Mouse (Mus musculus): Measurements from ENCODE around the gene AC131692.1. TPM values are rescaled to one million over a fixed set of nuclear protein-coding genes. Genes with fewer than 3 reads are reported as not detected.

The AC131692.1 gene
- polyA plus RNA-seq, 1 experiment from 2014 or later = 0.48 TPM

DNA sequence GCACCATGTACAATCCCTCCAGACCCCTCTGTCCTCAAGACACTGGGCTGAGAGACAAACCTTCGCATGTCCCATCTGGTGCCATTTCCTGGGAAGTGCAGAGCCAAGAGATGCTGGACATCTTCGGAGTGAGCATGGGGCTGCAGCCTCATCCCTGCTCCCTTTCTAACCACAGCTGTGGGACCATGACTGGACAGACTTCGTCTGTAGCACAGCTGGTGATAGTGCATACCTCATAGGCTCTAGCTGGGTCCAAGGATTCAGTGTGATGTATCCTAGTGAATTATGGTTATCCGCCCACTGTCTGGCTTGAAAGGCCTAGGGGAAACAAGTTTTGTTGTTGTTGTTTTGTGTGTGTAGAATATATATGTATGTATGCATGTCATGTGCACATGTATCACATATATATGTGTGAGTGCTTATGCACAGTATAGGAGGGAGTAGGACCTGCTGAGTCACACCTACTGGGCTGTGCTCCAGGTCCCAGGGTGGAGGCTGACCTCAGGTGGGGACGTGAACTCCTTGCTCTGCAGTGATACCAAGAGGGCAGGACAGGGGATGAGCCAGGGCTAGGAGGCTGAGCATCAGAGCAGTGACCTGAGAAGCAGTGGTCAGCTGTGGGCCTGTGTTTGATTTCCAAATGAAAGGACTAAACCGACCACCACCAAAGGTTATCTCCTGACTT, 8.1 kb downstream of the AC131692.1 start:
- no peaks in the 10 kb centered on the region for H3K27me3 ChIP-seq (ENCODE audit: control insufficient read depth, insufficient read depth, low read depth, low read length)
- no peaks in the 10 kb centered on the region for H3K9me3 ChIP-seq (replicated peaks; ENCODE audit: control insufficient read depth, low read length)
- no peak overlapping the region for H3K4me3 ChIP-seq (ENCODE audit: low read depth, low read length)
- H3K4me1 ChIP-seq (ENCODE audit: control insufficient read depth, low read depth, low read length) = peaks cover 33% of the 10 kb centered on the region
- H3K27ac ChIP-seq (ENCODE audit: low read length) = peak overlapping the region; percentile 64
- H3K36me3 ChIP-seq (ENCODE audit: control insufficient read depth, insufficient read depth) = no peaks in the 10 kb centered on the region; the same call in 1 of the 2 replicates
- no peak overlapping the region for H3K4me2 ChIP-seq (ENCODE audit: low read depth, low read length)
- WGBS (ENCODE audit: insufficient replicate concordance) = 59% methylated on average over 6 of the region's 6 CpGs
- no peak overlapping the region for H3K9ac ChIP-seq (ENCODE audit: low read depth, low read length)
- peak; percentile 97 for ATAC-seq (ENCODE audit: low read depth)

DNA sequence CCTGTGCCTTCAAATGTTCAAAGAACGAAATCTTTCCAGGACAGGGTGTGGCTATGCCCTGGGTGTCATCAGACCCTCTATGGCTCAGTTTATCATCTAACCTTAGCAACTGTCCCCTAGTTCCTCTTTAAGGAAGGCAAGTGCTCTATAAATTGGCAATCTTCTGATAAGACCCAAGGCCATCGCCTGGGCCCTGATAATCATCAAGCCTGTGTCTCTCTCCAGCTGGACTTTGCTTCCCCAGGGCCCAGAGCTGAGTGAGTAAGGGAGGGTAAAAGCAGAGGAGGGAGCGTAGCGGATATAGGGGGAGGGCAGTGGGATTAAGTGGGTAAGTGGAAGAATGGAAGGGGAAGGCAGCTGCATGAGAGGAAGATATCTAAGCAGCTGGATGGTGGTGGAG, 10.3 kb downstream of the AC131692.1 start:
- no peak overlapping the region for H3K27ac ChIP-seq (ENCODE audit: low read length)
- H3K27me3 ChIP-seq (ENCODE audit: control insufficient read depth, insufficient read depth, low read depth, low read length) = no peaks in the 10 kb centered on the region
- no peak overlapping the region for H3K9ac ChIP-seq (ENCODE audit: low read depth, low read length)
- 48% methylated on average over 4 of the region's 4 CpGs for WGBS (ENCODE audit: insufficient replicate concordance)
- no peaks in the 10 kb centered on the region for H3K9me3 ChIP-seq (replicated peaks; ENCODE audit: control insufficient read depth, low read length)
- no peak overlapping the region for H3K4me3 ChIP-seq (ENCODE audit: low read depth, low read length)
- no peaks in the 10 kb centered on the region for H3K36me3 ChIP-seq (ENCODE audit: control insufficient read depth, insufficient read depth)
- no peak for ATAC-seq (ENCODE audit: low read depth)
- H3K4me2 ChIP-seq (ENCODE audit: low read depth, low read length) = no peak overlapping the region
- H3K4me1 ChIP-seq (ENCODE audit: control insufficient read depth, low read depth, low read length) = peaks cover 33% of the 10 kb centered on the region

DNA sequence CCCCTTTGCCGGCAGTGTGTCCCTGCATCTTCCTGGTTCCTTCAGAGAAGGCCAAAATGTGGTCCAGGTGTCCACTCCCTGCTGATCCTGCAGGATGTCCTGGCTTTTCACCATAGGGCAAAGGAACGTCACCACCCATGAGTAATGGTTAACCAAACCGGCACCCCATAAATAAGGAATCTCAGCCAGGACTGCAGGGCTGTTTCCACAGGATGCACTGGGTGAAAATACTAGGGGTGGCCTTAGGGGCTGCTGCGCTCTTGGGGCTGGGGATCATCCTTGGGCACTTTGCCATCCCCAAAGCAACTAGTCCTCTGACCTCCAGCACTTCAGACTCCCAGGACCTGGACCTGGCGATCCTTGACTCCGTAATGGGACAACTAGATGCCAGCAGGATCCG, 11.4 kb downstream of the AC131692.1 start, which contains the start of gene Naaladl1:
Gene Naaladl1, plus strand, starts transcription at position 197 of the 400 bp plus-strand sequence.
- Histone ChIP-seq H3K27ac (ENCODE audit: low read length) (no peak within 1 kb of the TSS), H3K9ac (ENCODE audit: low read depth, low read length) (no peak within 1 kb of the TSS), H3K4me3 (ENCODE audit: low read depth, low read length) (no peak within 1 kb of the TSS), H3K4me2 (ENCODE audit: low read depth, low read length) (no peak within 1 kb of the TSS), H3K4me1 (ENCODE audit: control insufficient read depth, low read depth, low read length) (peaks cover 33% of the 10 kb centered on the region), H3K36me3 (ENCODE audit: control insufficient read depth, insufficient read depth) (no peaks in the 10 kb centered on the region), H3K27me3 (ENCODE audit: control insufficient read depth, insufficient read depth, low read depth, low read length) (no peaks in the 10 kb centered on the region), H3K9me3 (replicated peaks; ENCODE audit: control insufficient read depth, low read length) (no peaks in the 10 kb centered on the region)
- ATAC-seq (ENCODE audit: low read depth) = no peak
- WGBS (ENCODE audit: insufficient replicate concordance) = 81% methylated on average over 7 of the region's 7 CpGs

DNA sequence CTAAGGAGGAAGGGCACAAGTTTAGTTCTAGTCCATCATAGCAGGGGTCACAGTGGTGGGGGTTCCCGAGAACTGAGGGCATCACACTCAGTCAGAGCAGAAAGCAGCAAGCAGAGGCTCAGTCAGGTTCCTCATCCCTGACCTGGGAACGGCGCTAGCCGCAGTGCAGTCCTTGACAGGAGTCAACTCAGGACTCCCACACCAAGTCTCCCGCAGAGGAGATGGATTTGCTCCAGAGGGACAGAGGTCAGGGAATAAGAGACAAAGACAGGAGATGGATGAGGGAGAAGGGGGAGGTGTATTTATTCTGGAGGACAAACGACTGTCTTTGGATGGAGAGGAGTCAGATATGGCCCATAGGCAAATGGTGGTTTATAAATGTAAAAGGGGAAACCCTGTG, 18.9 kb downstream of the AC131692.1 start:
- WGBS (ENCODE audit: insufficient replicate concordance) = 69% methylated on average over 6 of the region's 6 CpGs

DNA sequence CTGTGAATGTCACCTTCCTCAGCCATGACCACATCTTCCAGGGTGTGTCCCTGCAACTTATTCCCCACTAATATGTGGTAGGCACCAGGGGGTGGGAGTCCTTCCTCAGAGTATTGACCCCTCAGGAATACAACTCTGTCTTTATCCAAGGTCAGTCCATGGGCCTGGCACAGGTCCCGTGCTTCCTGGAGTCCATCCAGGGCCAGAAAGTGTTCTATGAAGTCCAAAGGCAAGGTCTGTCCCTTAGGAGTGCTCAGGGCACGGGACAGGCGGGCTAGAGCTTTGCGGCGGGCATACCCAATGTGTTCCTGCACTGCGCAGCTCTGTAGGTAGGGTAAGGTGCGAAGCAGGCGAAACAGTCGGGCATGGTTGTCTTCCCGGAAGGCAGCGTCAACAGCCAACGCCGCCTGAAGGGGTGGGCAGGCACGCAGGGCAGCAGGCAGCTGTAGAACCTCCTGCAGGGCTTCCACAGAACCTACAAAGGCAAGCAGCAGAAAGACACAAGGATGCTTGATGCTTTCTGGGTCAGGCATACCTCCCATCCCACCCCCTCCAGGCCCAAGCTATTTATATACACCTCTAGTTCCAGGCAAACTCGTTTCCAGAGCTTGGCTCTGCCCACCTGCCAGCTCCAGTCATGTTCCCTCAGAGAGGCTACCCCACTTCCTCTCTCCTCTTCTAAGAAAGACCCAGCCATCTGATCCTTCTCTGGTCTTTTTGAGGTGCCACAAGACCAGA, 22.1 kb downstream of the AC131692.1 start:
- no peaks in the 10 kb centered on the region for H3K27me3 ChIP-seq (ENCODE audit: control insufficient read depth, insufficient read depth, low read depth, low read length)
- no peak overlapping the region for H3K9ac ChIP-seq (ENCODE audit: low read depth, low read length)
- no peak for ATAC-seq (ENCODE audit: low read depth)
- no peak overlapping the region for H3K4me3 ChIP-seq (ENCODE audit: low read depth, low read length)
- H3K27ac ChIP-seq (ENCODE audit: low read length) = no peak overlapping the region
- H3K4me1 ChIP-seq (ENCODE audit: control insufficient read depth, low read depth, low read length) = peaks cover 20% of the 10 kb centered on the region
- H3K9me3 ChIP-seq (replicated peaks; ENCODE audit: control insufficient read depth, low read length) = no peaks in the 10 kb centered on the region
- peak overlapping the region; percentile 86 for H3K4me2 ChIP-seq (ENCODE audit: low read depth, low read length)
- H3K36me3 ChIP-seq (ENCODE audit: control insufficient read depth, insufficient read depth) = peaks cover 26% of the 10 kb centered on the region
- 88% methylated on average over 15 of the region's 15 CpGs for WGBS (ENCODE audit: insufficient replicate concordance)

More for the DNA sequence above, 18.9 kb downstream of the AC131692.1 start:
- no peak overlapping the region for H3K27ac ChIP-seq (ENCODE audit: low read length)
- no peak for ATAC-seq (ENCODE audit: low read depth)
- no peak overlapping the region for H3K4me2 ChIP-seq (ENCODE audit: low read depth, low read length)
- H3K4me3 ChIP-seq (ENCODE audit: low read depth, low read length) = no peak overlapping the region
- H3K36me3 ChIP-seq (ENCODE audit: control insufficient read depth, insufficient read depth) = peaks cover 18% of the 10 kb centered on the region
- no peak overlapping the region for H3K9ac ChIP-seq (ENCODE audit: low read depth, low read length)
- no peaks in the 10 kb centered on the region for H3K9me3 ChIP-seq (replicated peaks; ENCODE audit: control insufficient read depth, low read length)
- no peaks in the 10 kb centered on the region for H3K27me3 ChIP-seq (ENCODE audit: control insufficient read depth, insufficient read depth, low read depth, low read length)
- peaks cover 13% of the 10 kb centered on the region for H3K4me1 ChIP-seq (ENCODE audit: control insufficient read depth, low read depth, low read length)

DNA sequence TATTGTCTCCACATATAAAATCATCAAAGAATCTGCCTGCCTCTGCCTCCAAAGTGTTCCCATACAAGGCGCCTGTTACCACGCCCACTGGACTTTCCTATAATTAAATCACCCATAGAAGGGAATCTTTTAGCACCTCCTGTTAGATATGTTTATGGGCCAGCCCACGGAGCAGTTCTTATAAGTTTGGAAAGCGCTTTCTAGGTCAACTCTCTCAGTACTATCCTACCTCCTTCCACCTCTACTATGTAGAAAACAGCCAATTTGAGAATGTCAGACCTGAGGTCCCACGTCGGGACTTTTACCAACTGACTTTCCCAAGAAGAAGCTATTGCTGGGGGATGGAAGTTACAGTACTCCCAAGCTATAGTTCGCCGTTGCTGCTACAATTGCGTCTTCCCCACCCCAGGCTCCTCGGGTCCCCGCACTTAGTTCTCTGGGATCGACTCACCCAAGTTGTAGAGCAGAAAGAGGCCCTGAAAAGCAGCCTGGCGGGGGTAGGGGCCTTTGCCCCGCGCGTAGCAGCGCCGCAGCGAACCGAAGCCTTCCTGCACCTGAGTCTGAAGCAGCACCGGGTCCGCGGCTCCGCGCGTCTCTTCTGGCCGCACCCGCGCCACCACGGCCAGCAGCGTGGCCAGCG, 23.2 kb downstream of the AC131692.1 start:
- Histone ChIP-seq H3K27ac (ENCODE audit: low read length) (peak overlapping the region; percentile 90), H3K4me3 (ENCODE audit: low read depth, low read length) (peak overlapping the region; percentile 70), H3K4me1 (ENCODE audit: control insufficient read depth, low read depth, low read length) (peaks cover 20% of the 10 kb centered on the region), H3K27me3 (ENCODE audit: control insufficient read depth, insufficient read depth, low read depth, low read length) (no peaks in the 10 kb centered on the region), H3K36me3 (ENCODE audit: control insufficient read depth, insufficient read depth) (peaks cover 26% of the 10 kb centered on the region), H3K4me2 (ENCODE audit: low read depth, low read length) (peak overlapping the region; percentile 86), H3K9ac (ENCODE audit: low read depth, low read length) (peak overlapping the region; percentile 85), H3K9me3 (replicated peaks; ENCODE audit: control insufficient read depth, low read length) (no peaks in the 10 kb centered on the region)
- ATAC-seq (ENCODE audit: low read depth) = no peak
- 2% methylated on average over 32 of the region's 32 CpGs for WGBS (ENCODE audit: insufficient replicate concordance)

DNA sequence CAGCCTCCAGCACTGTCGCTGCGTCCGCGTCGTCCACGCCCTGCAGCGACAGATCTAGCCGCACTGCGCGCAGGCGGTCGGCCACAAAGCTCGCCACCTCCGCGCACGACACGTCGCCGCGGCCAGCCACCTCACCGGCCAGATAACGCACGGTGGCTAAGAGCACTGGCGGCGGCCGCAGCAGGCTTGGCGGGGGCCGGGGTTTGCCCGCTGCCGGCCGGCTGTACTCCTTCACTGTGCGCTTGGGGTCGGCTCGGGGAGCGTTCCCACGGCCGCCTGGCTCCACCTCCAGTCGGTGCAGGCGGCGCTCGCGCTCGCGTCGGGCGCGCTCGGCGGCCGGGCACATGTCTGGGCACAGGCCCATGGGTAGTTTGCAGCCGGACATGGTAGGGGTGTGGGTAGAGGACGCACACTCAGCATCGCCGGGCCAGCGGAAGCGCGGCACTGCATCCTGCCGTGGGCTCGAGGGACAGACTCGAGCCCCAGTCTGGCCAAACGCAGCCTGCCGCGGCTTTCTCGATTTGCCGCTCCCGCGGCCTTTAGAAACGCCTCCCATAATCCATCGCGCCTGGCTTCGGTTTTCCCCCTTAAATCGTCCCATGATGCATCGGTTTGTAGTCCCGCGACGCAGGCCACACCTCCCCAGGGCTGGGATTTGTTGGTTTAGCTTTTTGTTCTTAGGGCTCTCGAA, 23.9 kb downstream of the AC131692.1 start, which contains the start of gene Sac3d1:
Gene Sac3d1, minus strand, starts transcription at position 665 of the 691 bp plus-strand sequence.
- Histone ChIP-seq H3K9me3 (replicated peaks; ENCODE audit: control insufficient read depth, low read length) (no peaks in the 10 kb centered on the region), H3K9ac (ENCODE audit: low read depth, low read length) (peak within 1 kb of the TSS; percentile 85), H3K36me3 (ENCODE audit: control insufficient read depth, insufficient read depth) (peaks cover 26% of the 10 kb centered on the region), H3K27ac (ENCODE audit: low read length) (peak within 1 kb of the TSS; percentile 90), H3K4me2 (ENCODE audit: low read depth, low read length) (peak within 1 kb of the TSS; percentile 86), H3K27me3 (ENCODE audit: control insufficient read depth, insufficient read depth, low read depth, low read length) (no peaks in the 10 kb centered on the region), H3K4me3 (ENCODE audit: low read depth, low read length) (peak within 1 kb of the TSS; percentile 70), H3K4me1 (ENCODE audit: control insufficient read depth, low read depth, low read length) (peaks cover 20% of the 10 kb centered on the region)
- under 1% methylated on average over 77 of the region's 77 CpGs for WGBS (ENCODE audit: insufficient replicate concordance)
- ATAC-seq (ENCODE audit: low read depth) = peak; percentile 80

DNA sequence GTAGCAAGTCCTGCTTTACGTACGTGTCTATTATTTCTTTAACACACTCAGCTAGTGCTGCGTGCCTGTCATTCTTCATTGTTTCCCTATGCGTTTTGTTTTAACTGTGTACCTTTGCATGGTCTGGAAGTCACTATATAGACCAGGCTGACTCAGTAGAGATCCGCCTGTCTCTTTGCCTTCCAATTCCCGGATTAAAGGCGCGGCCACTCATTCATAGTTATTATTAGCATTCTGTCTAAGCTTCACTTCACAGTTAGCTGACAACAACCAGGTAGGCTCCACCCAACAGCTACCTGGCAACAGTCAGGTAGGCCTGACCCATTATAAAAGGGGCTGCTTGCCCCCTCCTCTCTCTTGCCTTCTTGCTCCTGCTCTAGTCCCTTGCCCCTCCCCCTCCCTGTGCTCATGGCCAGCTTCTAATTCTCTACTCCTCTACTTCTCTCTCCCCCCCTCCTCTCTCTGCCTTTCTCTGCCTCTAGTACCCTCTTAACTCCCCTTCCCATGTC, 24.5 kb downstream of the AC131692.1 start:
- 5% methylated on average over 8 of the region's 8 CpGs for WGBS (ENCODE audit: insufficient replicate concordance)
- H3K9ac ChIP-seq (ENCODE audit: low read depth, low read length) = peak overlapping the region; percentile 85
- H3K4me1 ChIP-seq (ENCODE audit: control insufficient read depth, low read depth, low read length) = peaks cover 20% of the 10 kb centered on the region
- peak overlapping the region; percentile 90 for H3K27ac ChIP-seq (ENCODE audit: low read length)
- H3K36me3 ChIP-seq (ENCODE audit: control insufficient read depth, insufficient read depth) = peaks cover 26% of the 10 kb centered on the region
- ATAC-seq (ENCODE audit: low read depth) = no peak
- peak overlapping the region; percentile 86 for H3K4me2 ChIP-seq (ENCODE audit: low read depth, low read length)
- H3K9me3 ChIP-seq (replicated peaks; ENCODE audit: control insufficient read depth, low read length) = no peaks in the 10 kb centered on the region
- no peaks in the 10 kb centered on the region for H3K27me3 ChIP-seq (ENCODE audit: control insufficient read depth, insufficient read depth, low read depth, low read length)
- H3K4me3 ChIP-seq (ENCODE audit: low read depth, low read length) = peak overlapping the region; percentile 70
